Mouse (Mus musculus) liver, postnatal 0 days (tissue): ENCODE measurements around the gene Psmb2.

ENCODE experiments used
- CTCF ChIP-seq: sonication (generic); IDR thresholded peaks from 2 replicates; pipeline ENCODE4 v1.5.1; 2016; ENCODE audit warnings: antibody characterized with exemption, low read depth
- EP300 ChIP-seq: IDR thresholded peaks from 2 replicates; pipeline ENCODE4 v1.6.1; 2016; ENCODE audit warnings: antibody characterized with exemption, low read depth, mild to moderate bottlenecking

DNA sequence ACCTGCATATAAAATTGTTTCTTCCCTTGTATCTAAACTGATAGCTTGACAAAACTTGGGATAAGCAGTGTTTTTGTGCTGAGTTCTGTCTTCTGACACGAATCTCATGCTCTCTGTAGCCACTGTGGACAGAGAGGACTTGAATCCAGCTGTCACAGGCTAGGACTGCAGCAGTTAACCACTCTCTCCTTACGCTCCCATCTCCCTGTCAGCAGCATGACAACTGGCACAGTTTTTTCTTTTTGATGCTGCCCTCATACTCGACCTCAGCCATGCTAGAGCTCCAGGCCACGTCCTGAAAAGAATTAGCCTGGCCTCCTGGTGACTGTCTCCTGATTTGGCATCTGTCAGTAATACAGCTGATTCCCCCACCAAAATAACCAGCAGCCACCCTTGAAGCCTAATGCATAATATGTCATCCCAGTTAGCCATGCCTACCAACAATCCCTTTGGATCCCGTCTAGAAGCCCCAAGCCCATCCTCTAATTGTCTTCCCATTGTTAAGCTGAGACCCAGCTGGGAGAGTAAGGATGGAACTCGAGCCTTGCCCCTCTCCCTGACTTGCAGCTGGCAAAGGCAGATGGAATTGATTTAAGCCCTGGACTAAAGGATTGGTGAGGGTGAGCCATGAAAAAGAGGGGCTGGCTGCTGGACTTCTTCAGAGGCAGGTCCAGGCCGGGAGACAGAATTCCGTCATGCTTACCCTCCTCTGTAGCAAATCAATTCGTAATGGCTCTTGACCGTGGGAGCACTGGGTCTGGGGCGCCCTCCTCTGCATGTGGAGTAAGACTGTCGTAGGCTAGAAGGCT is 29.4 kb downstream of the Psmb2 start:
- no peak for TF ChIP-seq EP300
- no peak for TF ChIP-seq CTCF
